Mouse (Mus musculus) naive thymus-derived CD4-positive, alpha-beta T cell, adult 2 months (primary cell): ENCODE results near the gene Nptx2.

Experiments used
- DNase-seq: peaks from one replicate; pipeline ENCODE4 v3.0.0-alpha.2; 2011; ENCODE audit warnings: low read depth

The Nptx2 gene

DNA sequence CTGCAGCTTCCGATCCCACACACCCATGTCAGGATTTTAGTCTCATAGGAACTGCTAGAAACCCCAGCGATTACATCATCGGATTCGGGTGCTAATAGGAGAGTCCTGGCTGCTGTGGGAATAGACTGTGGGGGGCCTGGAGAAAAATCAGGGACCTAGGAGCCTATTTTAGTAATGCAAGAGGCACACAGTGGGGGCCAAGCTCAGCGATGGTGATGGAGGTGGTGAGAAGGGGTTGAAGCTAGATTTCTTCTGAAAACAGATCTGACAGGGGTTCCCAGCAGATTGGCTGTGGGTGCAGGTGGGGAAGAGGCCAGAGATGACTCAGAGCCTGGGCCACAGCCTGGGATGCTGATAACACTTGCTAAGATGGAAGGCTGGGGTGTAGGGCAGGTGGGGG, 39.4 kb downstream of the Nptx2 start:
- DNase-seq = no peak

- DNase-seq = no peak
Observed at GRCm38 (mm10) chr5:144591248-144591880, 45.7 kb downstream of the Nptx2 start.

- no peak for DNase-seq
Observed at GRCm38 (mm10) chr5:144594796-144595195, 49.1 kb downstream of the Nptx2 start.
